Mouse (Mus musculus): ENCODE measurements around the gene Cblb.
A peak's percentile ranks its signal among the peaks of the same experiment; 100 is the strongest.

Cblb gene

DNA sequence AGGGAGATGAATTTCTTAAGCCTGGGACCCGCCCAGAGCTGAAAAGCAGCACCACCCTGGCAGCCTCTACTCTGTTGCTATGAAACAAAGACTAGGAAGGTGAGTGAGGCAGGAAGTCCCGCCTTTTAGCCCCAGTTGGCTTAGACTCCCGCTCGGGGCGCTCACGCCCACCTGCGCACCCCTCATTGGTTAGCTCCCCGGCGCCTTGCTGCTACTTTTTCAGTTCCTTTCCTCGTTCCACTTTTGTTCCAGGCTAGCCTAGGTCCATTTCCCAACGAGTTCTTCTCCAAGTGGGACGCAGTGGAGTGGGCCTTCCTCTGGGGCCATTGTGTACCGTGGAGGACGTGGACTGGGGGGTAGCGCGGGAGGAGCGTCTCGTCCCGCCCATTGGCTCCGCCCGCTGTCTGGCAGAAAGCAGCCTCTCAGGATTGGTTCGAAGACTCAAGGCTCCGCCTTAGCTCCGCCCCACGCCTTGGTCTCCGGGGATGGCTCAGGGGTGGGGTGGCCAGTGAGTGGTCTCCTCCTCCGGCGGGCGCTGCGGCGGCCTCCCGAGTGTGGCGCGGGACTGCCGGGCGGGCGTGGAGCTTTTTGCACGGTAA lies at the start of gene Cblb:
TSS of gene Cblb (plus strand) at position 135 of the 599 bp plus-strand sequence.
- peak; percentile 99 for DNase-seq (ENCODE audit: low read depth)

DNA sequence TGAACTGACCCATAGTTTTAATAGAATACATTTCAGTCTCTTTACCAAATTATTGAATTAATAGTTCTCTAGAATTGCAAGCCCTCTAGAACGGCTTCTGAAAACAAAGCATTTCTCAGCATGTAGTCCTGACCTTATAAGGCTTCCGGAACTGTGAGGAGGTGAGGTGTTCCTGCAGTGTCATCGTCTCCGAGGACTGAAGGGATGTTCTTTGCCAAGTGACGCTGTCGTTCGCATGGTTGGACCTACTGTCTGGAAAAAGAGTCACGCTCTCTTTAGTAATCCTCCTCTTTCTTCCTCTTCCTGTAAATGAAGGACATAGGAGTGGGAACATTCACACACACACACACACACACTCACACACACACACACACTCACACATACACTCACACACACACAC lies 45.6 kb upstream of the Cblb start:
- DNase-seq (ENCODE audit: low read depth) = no peak

DNA sequence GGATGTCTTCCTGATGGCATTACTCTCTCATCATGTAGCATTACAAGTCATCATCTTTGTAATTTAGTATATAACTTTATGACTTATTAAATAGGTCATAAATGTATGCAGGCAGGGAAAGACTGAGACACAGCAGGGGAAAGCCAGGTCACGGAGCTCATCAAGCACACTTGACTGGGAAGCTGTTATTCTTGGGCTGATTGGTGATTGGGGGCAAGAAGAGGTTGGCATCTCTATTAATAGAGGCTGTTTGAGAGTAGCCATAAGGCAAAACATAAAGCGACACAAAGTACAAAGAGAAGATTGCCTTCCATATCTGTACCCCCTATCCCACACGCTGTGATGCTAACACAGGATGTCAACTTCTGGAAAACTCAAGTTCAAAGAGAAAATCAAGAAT lies 44.8 kb upstream of the Cblb start:
- DNase-seq (ENCODE audit: low read depth) = no peak

DNA sequence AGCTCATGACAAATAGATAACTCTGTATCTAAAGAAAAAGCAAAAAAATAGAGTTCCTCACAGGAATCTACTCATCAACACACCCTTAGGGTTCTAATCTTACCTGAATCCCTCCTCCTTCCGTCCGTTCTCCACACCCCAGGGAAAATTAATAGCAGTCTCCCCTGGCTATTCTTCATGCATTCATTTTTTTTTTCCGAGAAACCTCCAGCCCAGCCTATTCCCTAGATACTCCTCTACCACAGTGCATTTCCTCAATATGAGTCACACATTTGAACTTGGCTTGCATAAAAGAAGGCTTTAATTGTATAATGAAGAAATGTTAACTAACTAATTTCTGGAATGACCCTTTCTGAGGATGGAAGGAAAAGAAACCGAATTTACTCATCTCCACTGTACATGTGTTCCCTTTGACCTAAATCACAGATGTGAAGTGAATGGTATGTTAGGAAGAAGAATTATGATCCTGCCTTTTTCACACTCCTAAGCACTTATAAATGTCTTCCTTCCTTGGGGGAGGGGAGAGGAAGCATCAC lies 43.9 kb upstream of the Cblb start:
- no peak for DNase-seq (ENCODE audit: low read depth)

GRCm38 (mm10) chr16:51988027-51988426 lies 43.0 kb upstream of the Cblb start:
- no peak for DNase-seq (ENCODE audit: low read depth)

DNA sequence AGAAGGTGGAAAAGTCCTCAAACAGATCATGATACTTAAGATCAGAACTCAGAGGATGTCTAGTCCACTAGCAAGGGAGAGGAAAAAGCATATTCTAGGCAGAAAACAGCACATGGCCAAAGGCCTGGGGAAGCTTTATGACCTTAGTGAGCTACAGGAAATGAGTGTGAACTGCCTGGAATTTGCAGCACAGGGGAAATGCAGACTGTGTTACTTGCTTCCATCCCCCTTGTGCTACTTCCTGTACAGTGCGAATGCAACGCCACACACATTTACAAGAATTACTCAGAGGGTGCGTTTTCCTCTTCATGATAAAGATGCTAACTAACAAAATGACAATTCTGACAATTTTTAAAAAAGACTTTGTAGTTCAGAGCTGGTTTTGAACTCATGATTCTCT lies 41.8 kb upstream of the Cblb start:
- DNase-seq (ENCODE audit: low read depth) = no peak

GRCm38 (mm10) chr16:52000043-52000442 lies 31.0 kb upstream of the Cblb start:
- no peak for DNase-seq (ENCODE audit: low read depth)

GRCm38 (mm10) chr16:52000801-52001200 lies 30.2 kb upstream of the Cblb start:
- DNase-seq (ENCODE audit: low read depth) = no peak

DNA sequence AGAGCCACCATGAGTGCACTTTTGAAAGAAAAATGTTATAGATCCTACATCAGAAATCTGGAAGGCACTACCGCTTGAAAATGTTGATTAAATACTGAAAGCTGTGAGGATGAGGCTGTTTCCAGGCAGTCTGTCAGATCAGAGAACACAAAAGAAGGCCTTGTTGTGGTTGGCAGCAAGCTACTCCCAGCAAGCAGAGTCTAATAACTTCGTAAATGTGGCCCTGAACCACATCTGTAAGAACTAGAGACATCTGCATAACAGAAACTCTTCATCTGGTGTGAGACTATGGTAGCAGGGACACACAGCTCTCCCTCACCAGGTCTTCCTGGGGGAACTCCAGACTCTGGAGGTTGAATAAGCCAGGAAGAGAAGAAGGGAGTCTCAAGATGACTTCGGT lies 24.0 kb upstream of the Cblb start:
- no peak for DNase-seq (ENCODE audit: low read depth)

- no peak for DNase-seq (ENCODE audit: low read depth)
Observed at GRCm38 (mm10) chr16:52008471-52008870, 22.6 kb upstream of the Cblb start.

- DNase-seq (ENCODE audit: low read depth) = no peak
Observed at GRCm38 (mm10) chr16:52009421-52009820, 21.6 kb upstream of the Cblb start.

DNA sequence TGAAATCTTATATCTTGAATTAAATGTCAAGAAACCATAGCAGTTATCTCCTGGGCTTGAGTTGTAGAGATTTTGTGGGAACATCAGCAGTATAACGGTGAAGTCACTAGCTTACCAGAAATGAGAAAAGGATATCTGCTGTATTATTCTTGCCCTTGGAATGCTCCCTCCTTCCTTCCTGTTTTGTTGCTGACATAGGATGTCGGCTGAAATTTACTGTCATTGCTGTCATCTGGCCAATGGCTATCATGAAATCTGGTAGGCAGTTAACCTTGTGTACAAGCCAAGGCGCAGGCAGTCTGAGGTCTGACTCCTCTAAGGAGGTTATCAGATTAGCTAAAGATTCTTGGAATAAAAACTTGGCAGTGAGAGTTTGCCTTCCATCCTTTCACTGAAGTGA lies 18.0 kb upstream of the Cblb start:
- DNase-seq (ENCODE audit: low read depth) = no peak

DNA sequence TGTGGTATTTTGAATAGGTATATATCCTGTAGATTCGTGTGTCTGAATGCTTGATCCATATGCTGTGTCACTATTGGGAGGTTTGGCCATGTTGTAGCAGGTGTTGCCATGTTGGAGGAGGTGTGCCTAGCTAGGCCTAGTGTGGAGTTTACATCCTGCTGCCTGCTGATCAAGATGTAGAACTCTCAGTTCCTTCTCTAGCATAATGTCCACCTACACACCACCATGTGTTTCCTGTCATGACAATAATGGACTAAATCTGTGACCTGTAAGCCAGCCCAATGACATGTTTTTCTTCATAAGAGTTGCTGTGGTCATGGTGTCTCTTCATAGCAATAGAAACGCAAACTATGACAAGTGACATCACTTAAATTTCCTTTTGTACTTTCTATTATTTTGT lies 17.2 kb upstream of the Cblb start:
- no peak for DNase-seq (ENCODE audit: low read depth)

GRCm38 (mm10) chr16:52023417-52023816 lies 7.6 kb upstream of the Cblb start:
- no peak for DNase-seq (ENCODE audit: low read depth)

DNA sequence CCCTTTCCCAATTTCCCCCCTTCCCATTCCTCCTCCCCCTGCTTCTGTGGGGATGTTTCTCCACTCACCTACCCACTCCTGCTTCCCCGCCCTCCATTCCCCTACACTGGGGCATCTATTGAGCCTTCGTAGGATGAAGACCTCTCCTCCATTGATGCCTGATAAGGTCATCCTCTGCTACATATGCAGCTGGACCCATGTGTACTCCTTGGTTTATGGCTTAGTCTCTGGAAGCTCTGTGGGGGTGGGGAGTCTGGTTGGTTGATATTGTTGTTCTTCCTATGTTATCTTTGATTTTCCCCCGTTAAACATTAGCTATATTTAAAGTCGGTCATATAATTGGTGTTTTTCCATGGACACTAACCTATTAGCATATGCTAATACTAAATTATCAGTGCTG lies 3.7 kb upstream of the Cblb start:
- DNase-seq (ENCODE audit: low read depth) = no peak

- no peak for DNase-seq (ENCODE audit: low read depth)
Observed at GRCm38 (mm10) chr16:52029001-52029400, 2.0 kb upstream of the Cblb start.

- DNase-seq (ENCODE audit: low read depth) = peak; percentile 29
Observed at GRCm38 (mm10) chr16:52031712-52032251, 757 bp downstream of the Cblb start.

DNA sequence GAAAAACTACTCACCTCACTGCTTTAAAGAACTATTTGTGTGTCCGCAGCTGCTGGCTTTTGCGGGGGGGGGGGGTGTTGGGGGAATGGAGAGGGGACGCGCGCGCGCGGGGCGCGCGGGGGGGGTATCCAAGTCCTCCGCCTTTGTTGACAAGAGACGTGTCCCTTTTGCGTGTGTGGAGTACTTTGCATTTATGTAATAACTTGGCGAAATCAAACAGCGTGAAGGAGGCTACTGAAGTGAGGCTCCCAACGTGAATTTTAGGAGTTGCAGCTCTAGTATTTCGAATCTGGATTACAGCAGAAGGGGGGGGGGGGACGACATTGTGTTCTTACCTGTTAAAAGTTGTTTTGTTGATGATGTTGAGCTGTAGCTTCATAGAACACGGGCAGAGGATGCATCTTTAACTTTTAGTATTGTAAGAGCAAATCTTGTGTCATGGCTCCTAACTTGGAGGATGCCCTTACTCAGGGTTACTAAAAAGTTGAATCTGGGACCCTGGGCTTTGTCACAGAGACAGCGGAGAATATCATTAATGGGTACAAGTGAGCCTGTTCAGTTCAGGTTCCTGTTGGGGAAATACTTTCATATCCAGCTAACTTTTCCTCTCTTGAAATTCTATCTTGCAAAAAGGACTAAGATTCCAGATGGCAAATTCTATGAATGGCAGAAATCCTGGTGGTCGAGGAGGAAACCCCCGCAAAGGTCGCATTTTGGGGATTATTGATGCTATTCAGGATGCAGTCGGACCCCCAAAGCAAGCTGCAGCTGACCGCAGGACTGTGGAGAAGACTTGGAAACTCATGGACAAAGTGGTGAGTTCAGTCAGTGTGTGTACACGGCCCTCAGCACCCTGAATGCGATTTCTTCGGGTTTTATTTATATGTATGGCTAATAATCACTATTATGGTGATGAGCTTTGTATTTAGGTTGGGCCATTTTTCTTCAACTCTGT lies 1.6 kb downstream of the Cblb start:
- no peak for DNase-seq (ENCODE audit: low read depth)

DNA sequence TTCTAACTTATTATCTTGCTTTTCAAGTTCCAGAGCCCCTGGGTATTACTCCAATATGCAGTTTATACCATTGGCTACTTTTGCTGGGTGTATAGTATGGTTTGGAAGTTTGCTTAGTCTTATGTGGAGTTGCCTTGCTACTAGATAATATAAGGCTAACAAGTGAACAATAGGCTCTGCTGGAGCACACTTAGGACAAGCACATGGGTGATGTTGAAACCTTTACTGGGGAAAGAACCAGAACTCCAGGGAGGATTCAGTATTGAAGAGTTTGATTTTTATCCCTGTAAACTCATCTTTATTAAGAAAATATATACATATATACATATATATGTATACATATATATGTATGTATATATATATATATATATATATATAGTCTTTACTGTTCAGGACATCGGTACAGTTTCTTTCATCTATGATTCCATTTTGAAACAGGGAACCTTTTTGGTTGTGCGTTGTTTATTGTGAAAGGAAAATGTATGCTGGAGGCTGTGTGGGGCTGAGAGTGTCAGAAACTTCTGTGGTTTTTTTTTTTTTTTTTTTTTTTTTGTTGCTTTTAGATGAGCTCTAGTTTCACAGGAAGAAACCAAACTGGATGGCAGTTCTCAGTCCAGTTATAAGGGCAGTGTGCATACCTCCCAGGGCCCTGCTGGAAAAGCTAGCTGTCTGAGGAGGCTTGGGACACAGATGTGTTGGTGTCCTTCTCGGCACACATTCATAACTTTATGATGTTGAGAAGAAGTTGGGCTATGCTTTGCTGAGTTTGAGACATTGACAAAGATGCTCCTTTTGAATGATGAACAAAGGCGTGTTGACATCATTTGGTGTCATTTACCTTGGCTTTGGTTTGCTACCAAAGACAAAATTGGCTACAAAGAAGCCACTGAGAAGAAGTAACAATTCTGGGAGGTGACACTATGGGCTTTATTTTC lies 2.6 kb downstream of the Cblb start:
- DNase-seq (ENCODE audit: low read depth) = no peak

DNA sequence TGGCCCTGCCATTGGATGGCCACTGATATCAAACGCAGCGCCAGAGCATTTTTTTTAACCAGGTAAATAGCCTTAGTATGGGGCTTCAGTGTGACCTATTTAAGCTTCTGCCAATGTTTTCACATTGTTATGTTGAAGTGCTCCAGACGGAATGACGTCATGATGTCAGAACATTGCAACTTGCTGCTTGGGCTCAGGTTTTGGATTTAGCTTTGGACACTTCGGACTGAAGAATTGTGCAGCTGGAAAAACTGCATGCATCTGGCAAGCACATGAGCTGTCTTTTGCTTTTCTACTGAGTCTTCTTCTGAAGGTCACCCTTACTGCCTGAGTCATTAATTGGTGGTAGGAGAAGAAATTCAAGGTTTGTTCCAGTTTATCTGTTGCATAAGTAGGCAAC lies 3.3 kb downstream of the Cblb start:
- DNase-seq (ENCODE audit: low read depth) = no peak

- no peak for DNase-seq (ENCODE audit: low read depth)
Observed at GRCm38 (mm10) chr16:52036295-52036694, 5.3 kb downstream of the Cblb start.

- no peak for DNase-seq (ENCODE audit: low read depth)
Observed at GRCm38 (mm10) chr16:52038283-52038682, 7.3 kb downstream of the Cblb start.
